Mouse (Mus musculus) spleen, adult 2 months (tissue): Measurements from ENCODE around the gene Fxyd1. TPM values are rescaled to one million over a fixed set of nuclear protein-coding genes. Genes with fewer than 3 reads are reported as not detected.
A peak's percentile ranks its signal among the peaks of the same experiment; 100 is the strongest.

Experiments used
- DNase-seq, 2 experiments: peaks; one replicate each; pipeline versions ENCODE4 v3.0.0 to v3.0.0-alpha.2; 2012 to 2021; ENCODE audit warnings: low spot score in 2 of 2, low read depth in 1 of 2
- H3K27ac ChIP-seq: fragments of 200-500 bp; 2 replicates; pipeline ENCODE4 v1.5.1; 2012; ENCODE audit warnings: low read length, inconsistent platforms; ENCODE audit not compliant: insufficient read depth
- H3K27me3 ChIP-seq: fragments of 200-500 bp; 2 replicates; pipeline ENCODE4 v1.6.1; 2012; ENCODE audit warnings: mild to moderate bottlenecking, moderate library complexity, low read length, inconsistent platforms; ENCODE audit not compliant: control insufficient read depth, insufficient read depth
- H3K36me3 ChIP-seq: fragments of 200-500 bp; 2 replicates; pipeline ENCODE4 v1.6.1; 2012; ENCODE audit warnings: mild to moderate bottlenecking, low read length, inconsistent platforms; ENCODE audit not compliant: control insufficient read depth, insufficient read depth
- H3K4me1 ChIP-seq: fragments of 200-500 bp; 2 replicates; pipeline ENCODE4 v1.6.1; 2011; ENCODE audit warnings: inconsistent platforms; ENCODE audit not compliant: control insufficient read depth, insufficient read depth, insufficient read length
- H3K4me3 ChIP-seq: fragments of 200-500 bp; 2 replicates; pipeline ENCODE4 v1.5.1; 2011; ENCODE audit warnings: mild to moderate bottlenecking, inconsistent platforms; ENCODE audit not compliant: insufficient read depth, insufficient read length; ENCODE audit errors: extremely low read depth
- CTCF ChIP-seq: fragments of 200-500 bp; IDR thresholded peaks from 2 replicates; pipeline ENCODE4 v1.5.1; 2011; ENCODE audit warnings: mild to moderate bottlenecking, inconsistent platforms; ENCODE audit not compliant: insufficient read depth, insufficient read length, insufficient replicate concordance; ENCODE audit errors: extremely low read depth
- POLR2A ChIP-seq: fragments of 200-500 bp; IDR thresholded peaks from 2 replicates; pipeline ENCODE4 v1.6.1; 2011; ENCODE audit warnings: low read depth, low read length, inconsistent platforms
- WGBS: fragments of 180-500 bp; shearing (Covaris S2); methylation state at CpG from one replicate; pipeline ENCODE4 v1.1.7; 2018; 5-methylcytosine and 5-hydroxymethylcytosine counted together
- polyA plus RNA-seq: library from polyadenylated mRNA; depleted of rRNA; stranded (reverse); fragments of >200 nt; gene quantifications from 2 replicates; pipeline ENCODE4 v1.2.3, GENCODE M21; 2012

Gene Fxyd1
- polyA plus RNA-seq, 1 experiment = 60.6 TPM

DNA sequence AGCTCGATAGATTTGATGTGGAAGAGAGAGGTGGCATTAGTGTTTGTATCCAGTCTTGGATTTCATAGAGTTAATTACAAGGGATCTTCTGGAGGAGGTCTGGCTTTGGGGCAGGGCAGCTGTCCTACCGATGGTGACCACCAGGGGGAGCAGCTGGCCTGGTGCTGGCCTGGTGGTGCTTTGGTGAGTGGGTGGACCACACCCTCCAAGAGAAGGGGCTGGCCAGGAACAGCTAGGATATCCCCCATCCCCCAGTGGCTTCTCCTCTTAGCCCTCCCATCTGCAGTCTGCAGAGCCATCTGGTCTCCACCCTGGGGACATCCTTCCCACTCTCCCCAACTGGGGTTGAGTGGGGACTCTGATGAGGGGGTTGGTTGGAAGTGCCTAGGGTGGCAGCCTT, 2.1 kb upstream of the Fxyd1 start, which contains the start of gene Lgi4:
Lgi4 (plus strand) TSS at position 235 of the 400 bp plus-strand sequence.
- DNase-seq = peak in 1 of 2 experiments; percentile 70
- Histone ChIP-seq H3K27me3 (no peaks in the 10 kb centered on the region), H3K4me3 (no peak within 1 kb of the TSS), H3K36me3 (no peaks in the 10 kb centered on the region), H3K27ac (no peak within 1 kb of the TSS), H3K4me1 (peaks cover 2% of the 10 kb centered on the region; the same call in 1 of the 2 replicates)
- WGBS = 6% methylated on average over 2 of the region's 2 CpGs
- TF ChIP-seq POLR2A (no peak), CTCF (peak; percentile 98)

DNA sequence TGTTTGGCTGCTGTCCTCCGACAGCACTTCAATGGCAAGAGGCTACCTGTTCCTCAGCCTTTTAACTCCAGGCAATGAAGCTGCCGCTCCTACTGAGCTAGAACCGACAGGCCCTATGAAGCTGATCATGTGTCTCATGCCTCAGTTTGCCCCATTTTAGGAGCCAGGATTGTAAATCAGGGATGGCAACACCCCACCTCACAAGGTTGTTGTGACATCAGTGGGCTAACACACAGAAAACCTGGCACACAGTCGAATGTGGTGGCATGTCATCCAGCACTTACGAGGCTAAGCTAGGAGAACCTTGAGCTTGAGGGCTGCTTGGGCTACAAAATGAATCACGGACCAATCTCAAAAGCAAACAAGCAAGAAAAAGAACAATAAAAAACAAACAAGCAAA, 1.2 kb upstream of the Fxyd1 start:
- no peak for TF ChIP-seq CTCF
- no peak for TF ChIP-seq POLR2A
- no peaks in the 10 kb centered on the region for H3K27me3 ChIP-seq
- peaks cover 2% of the 10 kb centered on the region; the same call in 1 of the 2 replicates for H3K4me1 ChIP-seq
- WGBS = 89% methylated on average over 6 of the region's 6 CpGs
- no peaks in the 10 kb centered on the region for H3K36me3 ChIP-seq
- no peak overlapping the region for H3K4me3 ChIP-seq
- H3K27ac ChIP-seq = no peak overlapping the region
- DNase-seq = no peak

DNA sequence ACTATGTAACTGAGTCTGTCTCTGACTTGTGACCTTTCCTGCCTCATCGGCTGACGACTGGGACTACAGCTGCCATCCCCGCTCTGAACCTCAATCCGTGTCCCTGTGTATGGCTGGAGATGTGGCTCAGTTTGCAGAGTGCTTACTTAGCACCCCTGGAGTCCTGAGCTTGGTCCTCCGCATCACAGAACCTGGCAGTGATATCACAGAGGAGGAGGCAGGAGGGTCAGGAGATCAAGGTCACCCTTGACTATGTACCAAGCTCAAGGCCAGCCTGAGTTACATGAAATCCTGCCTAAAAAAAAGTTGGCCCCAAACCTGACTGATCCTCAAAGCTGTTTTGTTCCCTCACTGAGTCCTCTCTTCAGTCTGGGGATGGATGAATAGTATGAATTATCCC, 731 bp upstream of the Fxyd1 start:
- Histone ChIP-seq H3K36me3 (no peaks in the 10 kb centered on the region), H3K27me3 (peaks cover 1% of the 10 kb centered on the region; the same call in 1 of the 2 replicates), H3K27ac (no peak overlapping the region), H3K4me1 (peaks cover 2% of the 10 kb centered on the region; the same call in 1 of the 2 replicates), H3K4me3 (no peak overlapping the region)
- no peak for DNase-seq
- 90% methylated on average over 5 of the region's 5 CpGs for WGBS
- no peak for TF ChIP-seq CTCF
- TF ChIP-seq POLR2A = no peak

DNA sequence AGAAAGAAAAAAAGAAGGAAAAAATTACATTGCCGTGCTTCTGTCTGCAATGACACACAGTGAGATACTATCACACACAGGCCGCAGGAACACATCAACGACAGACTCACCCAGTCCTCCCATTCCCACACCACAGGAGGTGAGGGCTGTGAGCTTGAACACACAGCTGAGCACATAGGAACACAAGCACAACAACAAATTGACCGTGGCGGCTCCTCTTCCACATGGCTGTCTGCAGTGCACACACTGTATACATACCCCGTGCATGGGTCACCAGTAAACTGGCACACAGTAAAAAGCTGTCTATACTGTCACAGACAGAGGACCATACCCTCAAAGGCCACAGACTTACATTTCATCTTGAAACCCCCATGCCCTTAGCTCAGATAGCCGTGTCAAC, 551 bp downstream of the Fxyd1 start:
- WGBS = 88% methylated on average over 7 of the region's 7 CpGs
- Histone ChIP-seq H3K36me3 (no peaks in the 10 kb centered on the region), H3K4me3 (no peak overlapping the region), H3K27me3 (peaks cover 9% of the 10 kb centered on the region), H3K4me1 (peaks cover 4% of the 10 kb centered on the region; the same call in 1 of the 2 replicates), H3K27ac (no peak overlapping the region)
- no peak for DNase-seq
- TF ChIP-seq CTCF (no peak), POLR2A (no peak)

GRCm38 (mm10) chr7:31055883-31056282, 1.1 kb downstream of the Fxyd1 start:
- WGBS = 81% methylated on average over 3 of the region's 4 CpGs
- TF ChIP-seq CTCF = no peak
- TF ChIP-seq POLR2A = no peak
- Histone ChIP-seq H3K36me3 (no peaks in the 10 kb centered on the region), H3K4me1 (peaks cover 4% of the 10 kb centered on the region; the same call in 1 of the 2 replicates), H3K4me3 (no peak overlapping the region), H3K27ac (no peak overlapping the region), H3K27me3 (peaks cover 12% of the 10 kb centered on the region)
- DNase-seq = no peak

GRCm38 (mm10) chr7:31055354-31055824, 1.6 kb downstream of the Fxyd1 start:
- DNase-seq = no peak
- H3K4me3 ChIP-seq = no peak overlapping the region
- H3K4me1 ChIP-seq = peaks cover 4% of the 10 kb centered on the region; the same call in 1 of the 2 replicates
- H3K27ac ChIP-seq = no peak overlapping the region; the same call in 1 of the 2 replicates
- WGBS = 50% methylated on average over 10 of the region's 10 CpGs
- no peak for TF ChIP-seq CTCF
- no peak for TF ChIP-seq POLR2A
- H3K36me3 ChIP-seq = no peaks in the 10 kb centered on the region
- H3K27me3 ChIP-seq = peaks cover 13% of the 10 kb centered on the region

GRCm38 (mm10) chr7:31054661-31055320, 2.2 kb downstream of the Fxyd1 start:
- WGBS = 83% methylated on average over 11 of the region's 11 CpGs
- Histone ChIP-seq H3K36me3 (no peaks in the 10 kb centered on the region), H3K27ac (no peak overlapping the region), H3K4me1 (peaks cover 6% of the 10 kb centered on the region; the same call in 1 of the 2 replicates), H3K4me3 (no peak overlapping the region), H3K27me3 (peaks cover 18% of the 10 kb centered on the region)
- no peak for DNase-seq
- TF ChIP-seq CTCF (no peak), POLR2A (no peak)
